Mouse (Mus musculus) gastrocnemius, postnatal 36 days (tissue): ENCODE measurements around the gene Pnliprp1. TPM values are rescaled to one million over a fixed set of nuclear protein-coding genes. Genes with fewer than 3 reads are reported as not detected.

Experiments used
- DNase-seq, 2 experiments: peaks; one replicate each; pipeline ENCODE4 v3.0.0; 2022
- intact Hi-C: fragments of 180-260 bp; cut with DNase I; formaldehyde crosslinking; loops from one replicate; pipeline ENCODE4 v1.15.1; 2025
- long read RNA-seq, 2 experiments: library from polyadenylated mRNA; stranded (forward); transcript quantifications; one replicate each; pipeline ENCODE4 v2.0.0; 2021
- total RNA-seq, 2 experiments: library from RNA; stranded (reverse); gene quantifications; 2 replicates each; pipeline ENCODE4 v1.2.3; 2021

Pnliprp1 gene
- total RNA-seq: not detected
- long read RNA-seq, experiment 1: 0 reads
- long read RNA-seq, experiment 2: 0 reads

DNA sequence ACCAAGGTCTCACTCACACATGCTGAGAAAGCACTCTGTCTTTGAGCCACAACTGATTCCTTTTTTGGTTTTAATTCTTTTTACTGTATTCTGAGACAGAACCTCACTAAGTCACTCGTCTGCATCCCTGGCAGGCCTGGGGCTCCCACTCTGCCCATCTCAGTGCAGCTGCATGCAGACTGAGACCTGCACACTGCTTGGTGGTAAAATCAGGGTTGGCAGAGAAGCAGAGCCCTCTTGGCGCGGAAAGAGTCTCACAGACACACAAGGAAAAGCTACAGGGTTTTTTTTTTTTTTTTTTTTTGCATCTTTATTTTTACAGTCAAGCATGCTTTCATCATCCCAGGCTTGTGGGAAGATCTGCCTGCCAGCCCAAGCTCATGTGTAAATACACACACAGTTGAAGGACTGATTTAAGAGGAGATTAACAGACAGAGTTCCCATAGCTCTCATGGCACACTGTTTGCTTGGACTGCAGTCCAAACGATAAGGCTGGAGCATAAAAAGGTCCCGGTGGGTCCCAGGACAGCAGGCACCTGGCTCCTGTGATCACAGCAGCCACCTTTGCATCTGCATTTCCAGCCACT is at the start of gene Pnliprp1:
Gene Pnliprp1 (plus strand): TSS at position 443 of the 587 bp plus-strand sequence.
- DNase-seq: no peak
- intact Hi-C loops: no loop called here

DNA sequence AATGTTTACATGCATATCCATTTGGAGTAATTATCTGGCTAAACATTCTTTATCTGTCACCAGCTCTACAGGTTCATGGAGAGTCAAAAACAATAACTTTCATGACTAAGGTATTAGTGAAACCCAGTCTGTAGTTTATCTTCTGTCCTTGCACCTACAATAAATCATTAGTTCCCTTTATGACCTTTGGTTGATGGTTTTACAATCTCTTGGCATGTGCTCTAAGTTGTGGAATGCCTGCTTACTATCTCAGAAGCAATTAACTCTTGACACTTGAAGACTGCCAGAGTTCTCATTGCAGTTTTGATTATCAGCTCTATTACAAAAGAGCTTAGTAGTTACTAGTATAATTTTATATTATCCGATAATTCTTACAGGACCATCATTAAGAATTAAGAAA is 39.8 kb upstream of the Pnliprp1 start:
- no peak for DNase-seq
- intact Hi-C loops: no loop called here

DNA sequence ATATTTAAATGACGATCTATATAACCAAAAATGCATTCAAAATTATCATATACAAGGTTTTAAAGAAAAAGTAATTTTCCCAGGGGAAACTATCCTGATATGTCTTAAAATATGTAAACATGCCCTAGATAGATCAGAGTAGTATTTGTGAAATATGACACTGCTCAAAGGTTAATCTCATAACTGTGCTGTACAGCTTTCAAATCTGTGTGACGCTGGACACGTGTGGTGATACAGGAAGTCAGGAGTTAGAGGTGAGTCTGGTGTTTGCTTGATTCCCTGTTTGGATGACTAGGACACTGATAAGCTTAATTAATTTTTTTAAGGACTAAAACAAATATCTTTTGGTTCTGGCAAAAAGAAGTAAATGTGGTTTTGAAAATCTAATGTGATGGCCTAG is 33.4 kb upstream of the Pnliprp1 start:
- intact Hi-C loops: no loop called here
- DNase-seq: no peak

DNA sequence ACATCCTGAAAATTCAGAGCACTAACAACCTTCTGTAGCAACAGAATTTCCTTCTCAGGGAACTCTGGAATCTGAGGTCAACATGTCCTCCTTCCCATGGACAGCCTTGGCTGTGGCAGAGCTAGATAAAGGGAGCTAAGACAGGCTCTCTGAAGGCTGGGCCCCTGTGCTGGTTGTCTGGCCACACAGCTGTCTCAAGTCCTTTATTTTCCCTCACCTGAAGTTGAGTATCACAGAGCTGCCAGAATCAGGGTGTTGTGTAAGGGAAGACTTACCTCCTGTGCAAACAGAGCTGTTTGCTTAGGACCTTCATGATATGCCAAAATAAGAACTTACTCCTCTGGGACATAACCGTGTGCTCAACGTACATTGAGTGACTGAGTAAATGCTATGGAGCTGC is 32.5 kb upstream of the Pnliprp1 start:
- DNase-seq: no peak
- intact Hi-C loops: no loop called here

DNA sequence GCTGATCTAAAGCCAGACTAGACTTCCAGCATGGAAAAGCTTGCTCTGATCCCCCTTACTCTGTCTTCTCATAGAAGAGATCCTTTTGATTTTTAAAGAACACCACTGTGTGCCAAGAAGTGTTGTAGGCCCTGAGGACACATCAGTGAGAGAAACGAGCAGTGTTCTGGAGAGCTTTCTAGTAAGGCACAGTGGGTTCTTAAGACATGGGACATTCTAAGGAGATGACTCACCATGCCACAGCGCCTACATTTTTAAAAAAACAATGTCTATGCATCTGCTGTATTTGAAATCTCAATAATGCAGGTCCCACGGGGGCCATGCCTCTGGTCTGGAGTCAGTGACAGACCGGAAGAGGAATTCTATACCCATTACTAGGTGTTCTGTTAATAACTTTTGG is 24.1 kb upstream of the Pnliprp1 start:
- intact Hi-C loops: no loop called here
- no peak for DNase-seq

DNA sequence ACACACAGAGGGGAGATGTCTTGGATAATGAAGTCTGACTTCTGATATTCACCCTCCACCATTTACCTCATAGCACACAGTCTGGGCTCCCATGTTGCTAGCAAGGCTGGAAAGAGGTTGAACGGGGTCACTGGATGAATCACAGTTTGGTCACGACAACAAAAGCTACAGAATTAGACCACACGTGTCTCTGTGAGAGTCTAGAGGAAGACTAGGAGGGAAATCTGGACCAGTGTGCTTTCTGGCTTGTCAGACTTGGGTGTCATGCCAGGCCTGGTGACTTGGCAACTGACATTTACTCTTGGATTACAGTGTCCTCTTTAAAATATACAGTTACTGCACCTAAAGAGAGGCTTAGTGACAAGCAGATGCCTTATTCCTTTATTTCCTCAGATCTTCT is 20.1 kb upstream of the Pnliprp1 start:
- intact Hi-C loops: no loop called here

DNA sequence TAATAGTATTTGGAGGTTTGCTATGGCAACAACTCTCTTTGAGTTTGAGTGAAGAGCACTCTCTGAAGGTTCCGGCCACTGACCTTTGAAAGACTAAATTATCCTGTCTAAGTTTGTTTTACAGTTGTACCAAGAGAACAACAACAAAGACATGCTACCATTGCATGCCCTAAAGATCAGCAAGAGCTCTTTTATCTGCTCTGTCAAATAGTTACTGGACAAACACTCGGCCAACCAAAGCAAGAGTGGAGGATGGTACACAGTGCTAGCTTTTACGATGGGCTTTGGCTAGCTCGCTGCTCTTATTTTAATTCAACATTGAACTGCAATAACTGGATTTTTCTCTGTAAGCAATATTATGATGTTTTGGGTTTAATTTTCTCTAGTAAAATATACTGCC is 10.8 kb upstream of the Pnliprp1 start:
- DNase-seq: no peak
- intact Hi-C loops: no loop called here

More for the DNA sequence above, 20.1 kb upstream of the Pnliprp1 start:
- no peak for DNase-seq

DNA sequence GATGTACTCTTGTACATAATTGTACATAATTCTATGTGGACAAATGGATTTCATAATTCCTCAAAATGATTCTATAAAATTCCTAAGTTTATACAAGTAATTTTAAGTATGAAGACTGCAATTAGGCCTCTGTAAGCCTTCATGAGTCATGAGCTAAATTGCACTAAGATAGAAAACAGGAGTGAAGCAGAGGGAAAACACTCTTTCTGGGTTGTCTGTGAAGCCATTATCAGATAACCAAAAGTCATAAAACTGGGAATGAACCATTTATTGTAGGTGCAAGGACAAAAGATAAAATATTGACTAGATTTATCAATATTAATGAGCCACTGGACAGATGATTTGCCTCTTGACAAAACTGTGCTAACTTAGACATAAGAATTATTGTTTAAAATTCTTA is 8.2 kb upstream of the Pnliprp1 start:
- no peak for DNase-seq
- intact Hi-C loops: no loop called here

DNA sequence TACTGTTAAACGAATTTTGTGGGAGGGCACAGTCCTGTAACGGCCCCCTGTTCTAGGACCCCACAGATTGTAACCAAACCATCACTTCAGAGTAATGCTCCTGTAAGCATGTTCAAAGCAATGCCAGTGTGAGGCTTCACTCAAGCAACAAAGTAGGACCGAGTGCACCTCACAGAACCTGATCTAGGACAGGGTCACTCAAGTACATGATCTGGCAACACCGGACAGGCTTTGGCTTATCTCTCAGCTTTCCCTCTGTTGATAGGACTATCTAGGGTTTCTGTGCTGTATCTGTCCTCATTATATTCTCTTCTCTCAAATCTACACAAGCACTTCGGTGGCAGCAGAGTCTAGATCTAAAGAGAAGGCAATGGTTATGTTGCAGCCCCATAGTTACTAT is 2.1 kb upstream of the Pnliprp1 start:
- no peak for DNase-seq
- intact Hi-C loops: no loop called here

DNA sequence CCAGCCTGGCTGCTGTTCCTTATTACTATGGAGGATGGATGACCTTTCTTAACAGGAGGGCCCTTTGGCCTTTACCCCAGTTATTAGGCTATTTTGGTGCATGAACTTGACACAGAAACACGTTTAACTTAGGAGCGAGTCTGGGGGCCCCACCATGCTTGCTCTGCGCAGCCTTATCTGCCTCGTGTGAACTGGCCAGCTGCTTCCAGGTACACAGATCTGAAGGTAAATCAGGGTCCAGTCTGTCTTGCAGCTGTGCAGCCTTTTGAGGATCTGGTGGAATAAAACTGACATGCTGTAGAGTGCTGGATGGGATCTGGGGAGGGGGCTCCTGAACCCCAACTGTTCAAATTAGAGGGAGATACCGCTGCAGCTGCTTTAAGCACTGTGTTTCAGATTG is 931 bp upstream of the Pnliprp1 start:
- DNase-seq: no peak
- intact Hi-C loops: no loop called here

DNA sequence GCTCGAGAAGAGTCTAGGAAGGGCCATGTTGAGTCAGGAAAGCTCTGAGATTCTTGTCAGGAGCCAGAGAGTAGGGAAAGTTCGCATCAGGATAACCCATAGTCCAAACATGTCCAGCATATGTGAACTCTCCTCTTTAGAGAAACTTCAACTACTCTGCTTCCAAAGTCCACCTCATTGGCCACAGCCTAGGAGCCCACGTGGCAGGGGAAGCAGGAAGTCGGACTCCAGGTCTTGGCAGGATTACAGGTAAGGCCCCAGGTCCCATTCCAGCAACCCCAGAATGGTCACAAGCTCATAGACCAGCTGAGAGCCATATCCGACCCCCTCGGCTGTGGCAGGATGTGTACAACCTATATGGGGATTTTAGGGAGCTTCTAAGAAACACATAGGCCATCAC is 4.5 kb downstream of the Pnliprp1 start:
- intact Hi-C loops: no loop called here
- no peak for DNase-seq

DNA sequence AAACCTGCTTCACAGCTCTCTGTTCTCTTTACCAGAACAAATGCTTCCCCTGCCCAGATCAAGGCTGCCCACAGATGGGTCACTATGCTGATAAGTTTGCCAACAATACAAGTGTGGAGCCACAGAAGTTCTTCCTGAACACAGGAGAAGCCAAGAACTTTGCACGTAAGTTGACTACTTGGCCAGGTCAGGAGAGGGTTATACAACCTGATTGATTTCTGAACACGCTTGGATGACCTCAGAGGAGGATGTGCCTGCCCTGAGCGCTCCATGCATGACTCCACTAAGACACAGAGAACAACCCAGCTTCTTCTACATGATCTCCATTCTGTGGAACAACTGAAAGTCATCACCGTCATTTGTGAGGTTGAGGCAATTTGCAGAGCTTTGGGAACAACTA is 9.4 kb downstream of the Pnliprp1 start:
- DNase-seq: no peak
- intact Hi-C loops: no loop called here

DNA sequence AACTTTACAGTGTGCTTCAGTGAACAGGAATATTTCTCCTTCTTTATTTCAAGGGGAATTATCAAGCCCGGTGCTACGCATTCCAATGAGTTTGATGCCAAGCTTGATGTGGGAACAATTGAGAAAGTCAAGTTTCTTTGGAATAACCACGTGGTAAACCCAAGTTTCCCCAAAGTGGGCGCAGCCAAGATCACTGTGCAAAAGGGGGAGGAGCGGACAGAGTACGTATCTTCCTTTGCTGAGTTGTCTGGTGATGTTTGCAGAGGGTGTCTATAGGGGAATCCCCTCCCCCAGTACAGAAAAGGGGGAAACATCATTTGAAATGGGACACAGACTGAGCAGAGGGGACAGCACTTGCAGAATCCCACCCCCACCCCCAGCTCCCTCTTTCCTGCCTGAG is 12.3 kb downstream of the Pnliprp1 start:
- intact Hi-C loops: no loop called here

DNA sequence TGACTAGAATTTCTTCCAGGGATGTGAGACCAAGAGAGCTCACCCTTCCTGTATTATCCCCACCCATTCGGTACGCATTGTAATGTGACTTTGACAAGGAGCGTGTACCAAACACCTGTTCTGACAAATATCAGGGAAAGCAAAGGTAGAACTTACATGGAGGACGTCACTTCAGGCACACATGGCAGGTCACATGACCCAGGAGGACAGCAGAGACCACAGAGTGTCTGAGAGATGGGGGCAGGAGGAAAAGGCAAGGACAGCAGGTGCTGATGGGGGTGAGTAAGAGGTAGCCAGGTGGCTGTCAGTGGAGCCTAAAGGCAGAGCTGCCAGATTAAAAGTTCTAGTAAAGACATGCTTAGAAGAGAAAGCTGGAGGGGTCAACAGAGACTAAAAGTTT is 14.0 kb downstream of the Pnliprp1 start:
- no peak for DNase-seq
- intact Hi-C loops: no loop called here

More for the DNA sequence above, 12.3 kb downstream of the Pnliprp1 start:
- no peak for DNase-seq

DNA sequence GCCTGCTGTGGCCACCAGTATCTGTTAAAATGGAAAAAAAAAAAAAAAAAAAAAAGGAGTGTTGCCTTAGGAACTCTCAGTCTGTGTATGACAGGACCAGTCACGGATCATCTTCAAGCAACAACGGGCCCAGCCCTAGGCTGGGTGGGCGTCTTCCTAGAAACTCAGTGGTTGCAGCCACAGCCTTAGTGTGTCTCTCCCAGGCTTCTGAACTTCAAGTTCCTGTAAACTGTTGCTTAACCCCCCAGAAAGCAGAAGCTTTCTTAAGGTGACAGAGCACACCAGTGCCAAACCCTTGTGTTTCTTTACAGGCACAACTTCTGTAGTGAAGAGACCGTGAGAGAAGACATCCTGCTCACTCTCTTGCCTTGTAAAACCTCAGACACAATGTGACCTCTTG is 15.0 kb downstream of the Pnliprp1 start:
- intact Hi-C loops: no loop called here
- DNase-seq: no peak

DNA sequence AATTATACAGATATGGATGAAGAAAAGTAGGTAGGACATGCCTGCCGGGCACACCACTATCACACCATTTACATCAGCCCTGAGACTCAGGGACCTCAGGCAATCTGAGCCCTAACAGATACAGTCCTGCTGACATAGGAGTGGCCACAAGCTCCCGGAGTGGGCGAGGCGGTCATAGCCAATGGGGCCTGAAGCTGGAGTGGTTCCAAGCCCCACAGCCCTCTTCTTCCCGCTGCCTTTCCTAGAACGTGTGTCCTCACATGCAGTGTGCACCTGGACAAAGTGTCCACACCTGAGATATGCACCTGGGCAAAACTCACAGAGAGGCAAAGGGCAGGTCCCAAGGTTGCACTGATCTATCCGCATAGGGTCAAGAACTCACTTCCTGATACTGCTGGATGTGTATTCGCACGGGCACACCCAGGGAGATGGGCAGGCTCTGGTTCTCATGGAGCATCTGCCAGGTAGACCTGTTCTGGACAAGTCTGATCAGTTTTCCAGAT is 18.9 kb downstream of the Pnliprp1 start:
- intact Hi-C loops: no loop called here
- no peak for DNase-seq

DNA sequence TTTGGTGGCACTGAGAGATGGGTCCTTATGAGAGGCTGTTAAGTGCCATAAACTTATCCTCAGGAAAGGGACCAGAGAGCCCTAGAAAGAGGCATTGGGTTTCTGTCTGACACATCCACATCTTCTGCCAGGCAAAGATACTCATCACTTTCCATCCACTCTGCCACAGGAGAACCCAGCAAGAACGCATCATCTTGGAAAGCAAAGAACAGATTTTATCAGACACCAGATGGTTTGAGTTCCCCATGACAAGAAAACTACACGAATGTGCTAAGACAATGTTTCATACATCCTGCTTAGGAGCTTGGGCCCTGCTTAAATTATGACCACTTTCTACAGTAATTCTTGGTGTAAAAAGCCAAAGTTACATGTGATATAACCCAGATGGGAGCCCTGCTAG is 22.1 kb downstream of the Pnliprp1 start:
- intact Hi-C loops: no loop called here
- DNase-seq: no peak

DNA sequence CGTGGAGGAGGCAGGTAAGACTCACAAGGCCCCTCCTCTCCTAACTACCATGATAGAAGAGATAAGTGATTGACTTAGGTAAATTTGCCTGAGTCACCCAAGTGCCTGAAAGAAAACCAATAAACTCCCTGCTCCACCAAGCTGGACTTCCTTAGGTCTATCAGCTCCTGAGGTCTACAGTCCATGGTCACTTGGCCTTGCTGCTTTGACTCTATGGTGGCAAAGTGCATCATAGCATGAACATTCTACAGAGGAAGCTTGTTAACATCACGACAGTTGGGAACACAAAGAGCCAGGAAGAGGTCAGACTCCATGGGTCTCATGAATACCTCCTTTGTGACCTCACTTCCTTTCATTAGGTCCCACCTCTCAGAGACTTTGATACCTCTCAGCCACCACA is 22.8 kb downstream of the Pnliprp1 start:
- intact Hi-C loops: no loop called here
- no peak for DNase-seq

DNA sequence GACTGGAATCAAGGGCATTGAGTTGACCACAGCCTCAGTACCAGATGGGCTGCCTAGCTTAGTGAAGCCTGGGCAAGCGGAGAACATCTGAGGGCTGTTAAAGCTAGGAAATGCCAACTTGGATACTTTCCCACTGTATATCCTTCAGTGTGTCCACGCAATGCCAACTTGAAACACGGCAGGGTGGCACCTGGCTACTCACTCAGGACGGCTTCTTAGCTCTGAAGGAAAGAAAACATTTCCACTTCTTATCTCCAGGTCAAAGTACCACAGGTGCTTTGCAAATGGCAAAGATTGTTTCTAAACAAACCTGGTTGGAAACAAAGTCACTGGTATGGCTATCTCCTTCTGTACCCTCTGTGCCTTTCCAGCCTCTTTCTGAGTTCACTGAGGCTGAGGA is 30.2 kb downstream of the Pnliprp1 start:
- intact Hi-C loops: no loop called here

DNA sequence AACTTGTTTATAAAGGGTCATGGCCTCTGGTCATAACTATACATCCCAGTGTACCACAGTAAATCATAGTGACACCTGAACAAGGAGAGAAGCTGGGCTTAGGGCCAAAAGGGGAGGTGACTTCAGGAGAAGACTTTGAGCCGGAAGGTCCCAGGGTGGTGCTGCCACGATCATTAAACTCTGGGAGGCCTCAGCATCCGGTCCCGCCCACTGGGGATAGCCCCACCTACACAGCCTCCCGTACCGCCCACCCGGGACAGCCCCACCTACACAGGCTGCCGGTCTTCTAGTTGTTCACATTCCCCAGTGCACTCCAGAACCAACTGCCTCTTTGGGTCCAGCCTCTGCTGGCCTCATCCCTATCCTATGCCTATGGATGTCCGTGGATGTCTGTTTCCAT is 30.7 kb downstream of the Pnliprp1 start, which contains the start of gene Pnliprp2:
Gene Pnliprp2 (plus strand): TSS at position 297 of the 400 bp plus-strand sequence.
- intact Hi-C loops: no loop called here
- DNase-seq: no peak

More for the DNA sequence above, 30.2 kb downstream of the Pnliprp1 start:
- no peak for DNase-seq

DNA sequence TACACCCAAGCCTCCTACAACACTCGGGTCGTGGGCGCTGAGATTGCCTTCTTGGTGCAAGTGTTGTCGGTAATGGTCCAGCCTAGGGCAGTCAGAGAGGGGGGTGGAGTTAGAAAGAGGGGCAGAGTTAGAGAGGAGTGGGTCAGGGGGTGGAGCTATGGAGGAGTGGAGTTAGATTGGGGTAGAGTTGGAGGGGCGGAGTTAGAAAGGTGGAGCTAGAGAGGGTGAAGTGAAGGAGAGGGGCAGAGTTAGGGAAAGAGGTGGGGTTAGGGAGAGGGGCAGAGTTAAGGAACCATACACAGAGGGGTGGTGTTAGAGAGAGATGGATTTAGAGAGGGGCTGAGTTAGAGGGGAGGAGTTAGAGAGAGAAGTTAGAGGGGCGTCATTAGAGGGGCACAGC is 33.6 kb downstream of the Pnliprp1 start:
- intact Hi-C loops: no loop called here
- DNase-seq: no peak

DNA sequence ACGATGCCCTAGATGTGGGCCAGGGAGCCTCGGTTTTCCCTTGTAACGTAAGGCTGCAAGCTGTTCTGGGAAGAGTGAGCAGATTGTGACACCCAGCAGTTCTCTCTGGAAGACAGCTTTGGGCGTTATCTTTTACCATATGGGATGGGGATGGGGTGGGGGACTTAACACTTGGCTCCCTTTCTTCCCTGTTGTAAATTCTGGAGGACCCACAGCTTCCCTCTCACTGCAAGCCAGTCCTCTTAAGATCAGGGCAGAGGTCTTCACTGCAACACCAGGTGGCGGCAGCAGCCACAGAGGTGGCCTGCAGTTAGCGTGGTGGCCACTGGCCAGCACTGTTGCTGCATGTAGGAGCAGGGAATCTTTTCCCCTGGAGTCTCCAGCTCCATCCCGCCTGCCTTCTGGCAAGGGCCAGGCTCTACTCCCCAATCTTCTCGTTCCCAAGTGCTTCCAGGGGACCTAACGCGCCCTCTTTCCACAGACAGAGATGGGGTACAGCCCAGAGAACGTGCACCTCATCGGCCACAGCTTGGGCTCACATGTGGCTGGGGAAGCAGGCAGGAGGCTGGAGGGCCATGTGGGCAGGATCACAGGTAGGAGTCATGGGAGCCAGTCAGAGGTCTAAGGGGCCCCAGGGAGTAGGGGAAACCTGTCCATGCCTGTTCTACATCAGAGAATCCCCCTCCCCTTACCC is 34.3 kb downstream of the Pnliprp1 start:
- DNase-seq: peak; percentile 32
- intact Hi-C loops: no loop called here
